Mouse (Mus musculus) stomach, postnatal 0 days (tissue): ENCODE measurements around the gene Gm8764.
"Not testable (repeated sequence)": the region's sequence is repeated elsewhere in the genome, so short reads cannot be mapped to it uniquely, and the experiment has no call there.

Experiments used
- CTCF ChIP-seq: IDR thresholded peaks from 2 replicates; pipeline ENCODE4 v1.5.1; 2016; ENCODE audit warnings: antibody characterized with exemption, low read depth, mild to moderate bottlenecking, moderate library complexity
- EP300 ChIP-seq: optimal IDR thresholded peaks from 2 replicates; pipeline ENCODE3; 2016; ENCODE audit warnings: antibody characterized with exemption

GRCm38 (mm10) chr10:104176724-104177123 lies 16.9 kb downstream of the Gm8764 start, which contains the start of gene Gm21312:
- TF ChIP-seq EP300, CTCF: not testable (repeated sequence)
